Mouse (Mus musculus) urinary bladder, postnatal 4 days (tissue): ENCODE measurements around the gene Gramd1b.
A peak's percentile ranks its signal among the peaks of the same experiment; 100 is the strongest.

Source experiments
- DNase-seq, 2 experiments: peaks; one replicate each; pipeline ENCODE4 v3.0.0; 2021 to 2022; ENCODE audit warnings: low spot score in 2 of 2

Gene Gramd1b

DNA sequence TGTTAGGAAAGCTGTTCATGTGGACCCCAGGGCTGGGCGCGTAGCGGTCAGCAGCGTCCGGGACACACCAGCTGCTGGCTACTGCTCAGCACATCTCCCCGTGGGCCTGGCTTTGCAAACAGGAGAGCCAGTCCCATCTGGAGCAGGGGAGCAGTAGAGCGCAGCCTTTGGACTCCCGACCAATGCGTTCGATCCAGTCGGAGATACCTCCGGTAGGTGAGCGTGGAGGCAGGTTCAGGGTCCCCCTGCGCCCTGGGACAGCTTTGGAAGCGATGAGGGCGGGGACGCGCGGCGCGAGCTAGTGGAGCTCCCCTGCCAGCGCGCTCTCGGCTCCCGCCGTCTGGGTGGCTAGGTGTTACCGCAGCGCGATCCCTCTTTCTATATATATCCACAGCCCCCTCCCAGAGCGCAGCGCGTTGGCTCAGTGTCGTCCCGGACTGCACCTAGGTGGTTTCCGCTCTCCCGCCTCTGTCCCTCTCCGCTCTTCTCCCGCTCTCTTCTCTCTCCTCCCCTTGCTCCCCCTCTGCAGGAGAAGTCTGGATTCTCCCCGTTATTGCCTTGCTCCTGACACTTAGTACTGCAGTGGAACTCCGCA, at the start of gene Gramd1b:
Gene Gramd1b, minus strand, starts transcription at position 357 of the 595 bp plus-strand sequence.
- DNase-seq: peak in 1 of 2 experiments; percentile 17

DNA sequence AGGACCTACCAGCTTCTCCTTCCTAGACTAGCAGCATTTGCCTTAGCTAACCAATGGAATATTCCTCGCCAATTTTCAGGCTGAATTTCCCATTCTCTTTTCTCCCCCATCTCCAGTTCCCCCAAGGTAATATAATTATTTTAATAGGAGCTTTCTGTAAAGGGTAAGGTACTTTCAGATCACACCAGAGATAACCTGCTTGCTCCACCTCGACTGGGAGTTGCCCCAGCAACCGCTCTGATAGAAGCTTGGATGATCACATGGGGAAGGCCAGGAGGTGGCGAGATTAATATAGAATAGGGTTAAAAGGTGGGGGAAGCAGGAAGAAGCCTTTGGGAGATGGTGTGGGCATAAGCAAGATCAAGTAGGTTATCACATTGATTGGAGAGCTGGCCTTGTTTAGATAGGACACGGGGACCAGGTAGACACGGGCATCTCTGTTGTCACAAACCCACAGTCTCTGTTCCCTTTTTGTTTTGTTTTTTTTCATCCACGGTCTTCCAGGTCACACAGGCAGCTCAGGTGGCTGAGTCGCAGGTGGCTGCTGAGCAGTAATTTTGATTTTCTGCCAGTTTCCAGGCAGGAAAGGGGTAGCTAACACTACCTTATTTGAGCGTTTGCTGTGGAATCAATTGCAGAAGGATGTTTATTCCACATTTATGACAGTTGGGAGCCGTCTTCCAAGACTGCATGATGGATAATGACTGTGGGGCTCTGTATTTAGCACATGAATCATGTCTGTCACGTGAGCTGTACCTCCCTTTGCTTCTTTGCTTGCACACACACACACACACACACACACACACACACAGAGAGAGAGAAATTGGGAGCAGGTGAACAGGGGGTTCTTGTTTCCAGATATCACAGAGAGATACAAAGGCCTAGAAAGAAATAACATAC, 47.8 kb upstream of the Gramd1b start:
- no peak for DNase-seq

DNA sequence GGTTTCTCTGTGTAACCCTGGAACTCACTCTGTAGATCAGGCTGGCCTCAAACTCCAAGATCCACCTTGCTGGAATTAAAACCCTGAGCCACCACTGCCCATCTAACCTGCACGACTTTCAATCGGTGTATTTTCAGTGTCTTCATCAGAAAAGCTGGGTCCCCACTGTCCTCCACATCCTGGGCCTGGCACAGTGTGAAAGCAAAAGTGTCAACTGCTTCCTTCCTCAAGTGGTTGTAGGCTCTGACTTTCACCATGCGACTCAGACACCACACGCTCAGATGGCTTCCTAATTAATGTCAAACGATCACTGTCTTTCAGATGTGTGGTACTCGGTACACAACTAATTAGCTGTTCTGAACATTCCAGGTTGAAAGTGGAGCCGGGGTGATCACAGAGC, 45.9 kb upstream of the Gramd1b start:
- no peak for DNase-seq

DNA sequence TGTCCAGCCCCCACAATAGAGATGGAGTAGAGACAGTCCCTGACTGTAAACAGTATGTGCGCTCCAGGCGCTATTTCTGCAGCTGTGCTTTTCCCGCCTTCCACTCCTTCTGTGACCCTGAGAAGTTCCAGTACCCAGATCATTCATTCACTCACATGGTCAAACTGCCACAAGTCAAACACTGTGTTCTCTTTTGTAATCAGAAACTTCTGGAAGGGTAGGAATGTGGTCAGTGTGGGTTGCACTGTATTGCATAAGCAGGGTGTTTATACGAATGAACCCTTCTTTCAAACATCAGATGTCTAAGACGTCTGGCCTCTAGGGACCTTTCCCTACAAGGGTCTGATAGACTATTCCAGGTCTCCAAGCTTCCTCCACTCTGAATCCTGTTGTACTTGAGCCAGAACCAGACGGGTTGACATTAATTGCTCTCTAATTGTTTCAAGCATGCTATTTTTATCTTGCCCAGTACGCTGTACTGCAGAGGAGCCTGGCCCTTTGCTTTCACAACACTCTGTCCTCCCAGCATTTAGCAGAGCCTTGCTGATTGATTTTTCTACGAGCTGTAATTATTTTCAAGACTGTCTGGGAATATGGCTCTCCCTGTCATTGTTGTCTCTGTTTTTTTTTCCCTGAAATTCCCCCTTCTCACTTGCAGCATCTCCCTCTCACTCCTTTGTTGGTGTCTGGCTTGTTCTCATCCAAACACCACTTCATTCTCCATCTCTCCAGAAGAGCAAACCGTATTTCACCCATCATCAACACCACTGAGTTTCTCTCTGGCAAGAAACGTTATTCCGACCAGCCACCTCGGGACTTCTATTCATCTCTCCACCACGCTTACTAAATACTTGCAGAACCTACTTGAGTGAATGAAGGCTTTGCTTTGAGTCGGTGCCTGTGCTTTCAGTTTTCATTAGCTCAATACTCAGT, 44.1 kb upstream of the Gramd1b start:
- DNase-seq: no peak

DNA sequence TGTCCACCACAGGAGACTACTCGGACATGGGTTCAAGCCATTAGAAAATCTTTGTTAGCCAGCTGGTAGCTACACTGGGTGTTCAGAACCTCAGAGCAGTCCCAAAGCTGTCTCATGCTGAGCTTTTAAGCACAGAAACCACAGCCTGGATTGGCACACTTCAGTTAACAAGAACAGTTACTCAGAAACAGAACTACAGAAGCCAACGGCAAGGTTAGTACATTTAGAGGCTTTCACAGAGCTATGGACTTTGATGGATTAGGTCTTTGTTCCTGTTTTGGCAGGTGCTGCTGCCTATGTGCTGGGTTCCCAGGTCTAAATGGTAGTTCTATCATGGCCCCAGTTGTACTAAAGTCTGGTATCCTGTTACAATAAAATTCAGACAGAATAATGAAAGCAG, 40.1 kb upstream of the Gramd1b start:
- no peak for DNase-seq

DNA sequence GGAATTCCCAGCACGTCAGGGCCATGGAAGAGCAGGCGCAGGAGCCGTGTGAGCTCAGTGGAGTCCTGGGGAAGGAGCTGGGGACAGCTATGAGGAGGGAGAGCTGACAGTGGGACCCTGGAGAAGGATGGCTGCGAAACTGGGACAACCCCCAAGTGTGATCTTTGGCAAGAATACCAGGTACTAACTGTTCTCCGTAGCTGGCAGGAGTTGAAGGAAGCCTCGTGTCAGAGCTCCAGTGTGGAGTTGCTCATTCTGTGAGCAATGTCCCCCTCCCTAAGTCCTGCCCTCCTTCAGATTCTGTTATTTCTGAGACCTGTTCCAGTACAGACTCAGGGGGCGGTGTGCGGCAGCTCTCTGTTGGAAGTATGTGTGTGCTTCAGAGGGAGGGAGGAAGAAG, 36.9 kb upstream of the Gramd1b start:
- peak in 1 of 2 experiments; percentile 53 for DNase-seq

DNA sequence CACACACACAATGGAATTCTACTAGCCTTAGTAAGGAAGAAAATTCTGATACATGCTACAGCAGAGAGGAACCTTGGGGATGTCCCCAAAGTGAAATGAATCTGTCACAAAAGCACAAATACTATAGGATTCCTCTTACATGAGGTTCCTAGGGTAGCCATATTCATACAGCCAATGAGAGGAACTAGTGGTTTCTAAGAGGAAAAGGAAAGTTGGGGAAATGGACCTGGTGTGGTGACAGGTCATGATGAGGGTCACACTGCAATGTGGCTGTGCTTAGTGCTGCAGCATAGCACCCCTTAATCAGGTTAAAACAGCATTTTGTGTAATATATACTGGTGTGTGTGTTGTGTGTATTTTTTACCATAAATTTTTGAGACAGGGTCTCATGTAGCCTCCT, 32.6 kb upstream of the Gramd1b start:
- no peak for DNase-seq

DNA sequence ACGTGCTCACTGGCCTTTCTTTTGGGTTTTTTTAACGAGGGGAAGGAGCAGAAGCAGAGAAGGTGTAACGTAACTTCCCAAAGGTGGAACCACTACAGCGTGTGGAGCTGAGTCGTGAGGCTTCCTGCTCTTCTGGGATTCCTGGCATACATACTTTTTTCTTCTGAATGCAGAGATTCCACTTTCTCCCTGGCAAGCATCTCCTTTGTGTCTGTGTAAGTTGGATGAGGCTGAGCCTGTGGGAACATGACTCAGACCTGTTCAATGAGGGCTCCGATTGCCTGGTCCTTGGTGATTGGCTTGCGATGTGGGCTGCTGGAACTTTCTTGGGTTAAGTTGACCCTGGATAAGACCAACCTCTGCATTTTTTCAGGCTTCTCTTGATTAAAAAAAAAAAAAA, 28.5 kb upstream of the Gramd1b start:
- DNase-seq: no peak

DNA sequence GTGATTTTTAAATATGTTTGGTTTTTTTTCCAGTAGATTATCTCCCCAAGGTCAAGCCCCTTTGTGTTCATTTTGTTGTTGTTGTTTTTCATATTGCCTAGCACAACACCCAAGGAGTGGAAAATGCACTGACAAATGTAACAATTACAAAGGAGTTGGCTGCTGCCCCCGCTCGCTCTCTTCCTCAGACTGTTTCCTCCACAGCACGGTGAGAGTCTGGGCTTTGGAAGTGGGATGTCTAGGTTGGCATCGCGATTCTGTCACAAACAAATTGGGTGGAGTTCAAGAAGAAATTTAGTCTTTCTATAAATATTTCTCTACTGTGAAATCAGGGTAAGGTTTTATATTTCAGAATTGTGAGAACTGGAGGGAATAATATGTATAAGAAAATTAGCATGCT, 26.6 kb upstream of the Gramd1b start:
- no peak for DNase-seq

DNA sequence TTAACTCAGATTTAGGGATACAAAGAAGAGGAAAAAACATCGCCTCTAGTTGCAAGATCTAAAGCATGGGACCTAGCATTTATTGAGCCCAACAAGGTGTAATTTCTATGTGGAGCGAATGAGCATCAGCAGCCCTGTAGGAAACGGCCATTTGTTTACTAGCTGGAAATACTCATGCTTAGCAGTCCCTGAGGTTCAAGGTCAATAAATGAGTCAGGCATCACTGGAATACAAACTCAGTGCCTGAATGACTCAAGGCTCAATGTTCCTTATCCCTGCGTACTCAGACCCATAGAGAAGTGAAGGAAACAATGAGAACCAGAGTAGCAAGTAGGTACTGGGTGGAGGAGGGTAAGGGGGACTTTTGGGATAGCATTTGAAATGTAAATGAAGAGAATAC, 25.2 kb upstream of the Gramd1b start:
- DNase-seq: no peak

DNA sequence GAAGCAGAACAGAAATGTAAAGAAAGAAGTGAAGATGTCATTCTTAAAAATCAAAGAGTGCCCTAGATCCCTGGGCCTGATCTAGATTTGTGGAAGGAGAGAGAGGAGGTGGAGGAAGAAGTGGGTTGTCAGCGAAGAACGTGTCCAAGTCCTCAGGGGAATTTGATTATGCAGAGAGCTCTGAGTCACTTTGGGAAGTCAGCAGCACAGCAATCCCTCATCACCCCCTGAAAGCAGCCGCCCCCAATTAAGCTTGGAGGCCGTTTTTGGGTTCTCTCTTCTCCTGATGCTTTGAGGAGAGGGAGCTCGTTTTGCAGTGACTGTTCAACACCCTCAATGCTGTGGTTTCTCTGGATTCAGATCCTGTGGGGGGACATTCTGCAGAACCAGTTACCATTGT, 24.1 kb upstream of the Gramd1b start:
- no peak for DNase-seq

DNA sequence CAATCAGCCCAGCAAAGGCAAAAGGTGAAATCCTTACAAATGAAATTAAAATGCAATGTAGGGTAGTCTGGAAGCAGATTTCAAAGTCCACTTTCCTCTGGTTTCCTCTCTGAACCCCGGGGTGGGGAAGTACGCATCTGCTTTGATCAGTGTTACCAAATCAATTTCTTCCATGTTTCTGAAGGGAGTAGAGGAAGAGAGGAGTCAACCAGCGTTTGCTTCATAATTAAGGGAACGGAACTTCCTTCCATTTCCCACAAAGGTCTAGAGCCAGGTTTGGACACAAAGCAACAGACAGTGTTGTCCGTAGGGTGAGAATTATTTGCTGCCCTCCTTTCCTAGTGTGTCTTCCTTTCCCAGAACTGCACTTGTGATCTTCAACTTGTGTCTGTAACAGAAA, 16.7 kb upstream of the Gramd1b start:
- no peak for DNase-seq

DNA sequence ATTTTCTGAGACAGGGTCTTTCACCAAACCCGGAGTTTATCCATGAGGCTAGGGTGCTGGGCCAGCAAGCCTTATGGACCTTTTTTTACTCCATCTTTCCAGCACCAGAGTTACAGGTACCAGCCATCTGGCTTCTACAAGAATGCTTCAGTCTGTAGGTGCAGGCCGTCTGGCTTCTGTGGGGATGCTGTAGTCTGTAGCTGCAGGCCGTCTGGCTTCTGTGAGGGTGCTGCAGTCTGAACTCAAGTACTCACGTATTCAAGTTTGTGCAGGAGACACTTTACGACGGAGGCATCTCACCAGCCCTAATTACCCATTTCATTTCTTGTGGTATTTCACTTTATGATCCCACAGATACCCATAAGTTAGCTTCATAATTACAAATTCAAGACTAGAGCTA, 14.0 kb upstream of the Gramd1b start:
- DNase-seq: no peak

DNA sequence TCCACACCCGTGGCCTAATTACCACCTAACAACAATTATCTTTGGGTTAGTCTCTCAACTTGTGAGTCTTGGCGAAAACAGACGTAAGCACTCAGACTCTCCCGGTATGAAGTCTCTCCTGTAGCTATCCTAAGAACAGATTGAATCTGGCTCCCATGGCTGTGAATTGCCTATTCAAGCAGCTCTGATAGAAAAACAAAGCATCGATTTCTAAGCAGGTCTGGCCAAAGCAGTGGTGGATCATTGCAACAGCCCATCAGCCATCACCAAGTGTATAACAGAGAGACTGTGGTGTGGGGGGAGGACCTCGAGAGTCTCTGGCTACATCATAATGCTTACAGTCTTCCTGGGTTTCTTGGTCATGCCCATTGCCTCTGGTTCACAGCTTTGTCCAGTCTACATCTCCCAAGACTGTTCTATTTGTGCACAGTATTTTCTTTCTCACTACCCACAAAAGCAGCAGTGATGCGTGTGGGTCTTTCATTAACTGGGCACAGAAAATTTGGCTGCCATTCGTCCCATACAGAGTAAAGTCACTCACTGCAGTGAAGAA, 8.5 kb upstream of the Gramd1b start:
- DNase-seq: no peak

DNA sequence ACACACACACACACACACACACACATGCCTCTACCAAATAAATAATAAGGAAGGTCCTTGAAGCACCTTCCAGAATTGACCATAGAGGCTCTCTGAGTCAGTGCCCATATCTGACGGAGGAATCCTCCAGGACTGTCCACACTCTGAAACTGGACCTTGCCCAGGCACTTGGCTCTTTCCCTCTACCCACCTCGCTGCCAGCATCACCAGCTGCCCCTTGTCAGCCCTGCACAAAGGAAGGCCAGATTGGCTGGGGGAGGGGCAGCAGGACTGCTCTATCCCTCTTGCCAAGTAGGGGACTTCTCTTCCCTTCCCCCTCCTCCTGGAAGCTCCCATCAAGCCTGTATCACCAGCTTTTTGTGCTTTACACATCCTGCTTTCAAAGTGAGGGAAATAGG, 6.5 kb upstream of the Gramd1b start:
- DNase-seq: peak in 1 of 2 experiments; percentile 23

DNA sequence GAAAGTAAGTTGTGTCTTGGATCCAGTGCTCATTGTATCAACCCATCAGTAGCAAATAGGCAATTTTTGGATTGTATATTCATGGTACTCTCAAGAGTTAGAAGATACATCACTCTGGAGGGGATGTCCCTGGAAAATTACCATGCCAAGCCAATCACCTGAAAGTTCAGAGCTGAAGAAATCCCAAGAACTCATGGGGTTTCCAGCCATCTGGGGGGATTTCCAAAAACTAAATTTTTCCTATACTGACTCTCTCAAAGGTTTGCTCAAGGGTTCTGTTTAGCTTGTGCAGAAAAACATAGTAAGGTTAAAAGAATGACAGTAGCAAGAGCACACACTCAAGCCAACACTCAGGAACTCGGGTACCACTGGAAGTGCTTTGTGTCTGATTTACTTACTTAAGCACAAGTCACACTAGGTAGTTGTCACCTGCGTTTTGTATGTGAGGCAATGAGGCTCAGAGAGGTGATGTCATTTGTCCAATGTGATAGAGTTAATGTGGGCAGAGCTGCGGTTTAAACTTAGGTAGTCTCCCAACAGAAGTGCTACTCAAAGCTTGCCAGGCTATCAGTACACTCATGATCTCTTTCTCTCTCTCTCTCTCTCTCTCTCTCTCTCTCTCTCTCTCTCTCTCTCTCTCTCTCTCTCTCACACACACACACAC, 6.0 kb upstream of the Gramd1b start:
- no peak for DNase-seq

DNA sequence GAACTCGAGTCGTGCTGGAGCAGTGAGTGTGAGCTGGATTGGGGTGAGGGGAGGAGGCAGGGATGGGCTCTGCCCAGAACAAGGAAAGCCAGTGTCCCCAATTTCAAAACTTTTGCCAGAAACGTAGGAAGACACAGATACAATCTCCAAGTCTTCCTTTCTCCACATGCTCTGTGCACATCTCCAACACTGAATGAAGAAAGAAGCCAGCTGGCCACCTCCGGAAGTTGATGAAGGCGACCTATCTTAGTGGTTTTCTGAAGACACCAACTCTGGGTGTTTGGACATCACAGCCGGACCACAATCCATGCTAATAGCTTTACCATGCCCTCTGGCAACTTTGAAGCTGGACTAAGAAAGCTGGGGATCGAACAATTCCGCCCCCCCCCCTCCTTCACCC, 647 bp downstream of the Gramd1b start:
- DNase-seq: no peak

DNA sequence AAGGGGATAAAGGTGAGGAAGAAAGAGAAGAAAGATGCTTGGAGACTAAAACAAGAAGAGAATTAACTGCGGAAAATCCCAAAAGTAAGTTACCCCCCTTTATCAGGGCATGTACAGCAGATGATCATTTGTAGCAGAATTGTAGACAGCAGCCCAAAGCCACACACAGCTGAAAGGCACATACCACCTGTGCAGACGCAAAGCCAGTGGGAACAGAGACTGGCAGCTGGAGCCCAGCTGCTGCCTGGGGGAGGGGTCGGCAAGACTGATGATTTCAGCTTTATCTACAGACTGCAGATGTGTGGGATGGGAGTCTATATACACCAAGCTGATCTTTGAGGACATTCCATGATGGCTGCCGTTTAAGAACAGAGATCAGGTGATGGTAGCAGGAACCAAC, 2.5 kb downstream of the Gramd1b start:
- no peak for DNase-seq

DNA sequence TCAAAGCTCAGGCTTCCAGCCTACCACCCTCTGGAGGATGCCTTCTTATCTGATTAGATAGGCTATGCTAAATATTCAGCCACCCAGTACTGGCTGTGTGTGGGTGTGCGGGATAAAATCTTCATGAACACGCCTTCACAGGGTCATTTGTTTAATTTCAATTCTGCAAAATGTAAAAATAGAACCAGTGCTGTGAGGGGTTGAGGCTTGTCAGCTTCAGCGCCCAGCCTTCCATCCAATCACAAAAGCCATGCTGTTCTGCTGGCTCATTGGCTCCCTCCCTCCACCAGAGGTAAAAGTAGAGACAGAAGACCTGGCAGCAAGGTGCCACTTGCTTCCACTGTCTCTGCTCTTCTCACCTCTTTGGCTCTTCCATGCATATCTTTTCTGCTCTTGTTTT, 4.3 kb downstream of the Gramd1b start:
- DNase-seq: no peak

DNA sequence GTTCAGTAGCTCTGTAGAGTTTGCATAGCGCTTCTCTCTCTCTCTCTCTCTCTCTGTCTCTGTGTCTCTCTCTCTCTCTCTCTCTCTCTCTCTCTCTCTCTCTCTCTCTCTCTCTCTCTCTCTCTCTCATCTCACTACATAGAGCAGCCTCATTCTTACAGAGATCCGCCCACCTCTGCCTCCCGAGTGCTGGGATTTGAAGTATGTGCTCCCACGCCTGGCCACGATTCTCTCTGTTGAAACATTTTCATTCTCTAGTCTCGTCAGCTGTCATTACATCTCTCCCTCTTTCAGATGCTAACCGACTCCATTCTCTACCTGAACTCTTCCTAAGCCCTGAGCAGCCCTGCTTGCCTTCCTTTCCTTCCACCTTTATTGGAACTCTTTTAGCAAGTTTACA, 9.0 kb downstream of the Gramd1b start:
- no peak for DNase-seq

DNA sequence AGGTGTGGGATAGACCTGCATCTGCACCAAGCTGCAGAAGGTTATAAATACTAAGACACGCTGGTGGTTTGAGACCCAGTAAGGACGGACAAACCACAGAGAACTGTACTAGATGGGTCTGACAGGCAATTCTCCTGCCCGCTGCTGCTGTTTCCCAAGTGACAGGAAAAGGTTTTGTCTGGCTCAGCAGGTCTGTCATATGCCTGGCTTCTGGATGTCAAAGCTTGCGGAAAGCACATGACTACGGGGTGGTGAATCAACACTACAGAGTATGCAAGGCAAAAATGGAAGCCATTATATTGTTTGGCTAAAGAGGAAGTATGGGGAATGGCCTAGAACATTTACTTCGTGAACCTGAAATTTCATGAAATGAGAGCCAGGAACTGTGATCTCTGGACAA, 10.1 kb downstream of the Gramd1b start:
- no peak for DNase-seq

DNA sequence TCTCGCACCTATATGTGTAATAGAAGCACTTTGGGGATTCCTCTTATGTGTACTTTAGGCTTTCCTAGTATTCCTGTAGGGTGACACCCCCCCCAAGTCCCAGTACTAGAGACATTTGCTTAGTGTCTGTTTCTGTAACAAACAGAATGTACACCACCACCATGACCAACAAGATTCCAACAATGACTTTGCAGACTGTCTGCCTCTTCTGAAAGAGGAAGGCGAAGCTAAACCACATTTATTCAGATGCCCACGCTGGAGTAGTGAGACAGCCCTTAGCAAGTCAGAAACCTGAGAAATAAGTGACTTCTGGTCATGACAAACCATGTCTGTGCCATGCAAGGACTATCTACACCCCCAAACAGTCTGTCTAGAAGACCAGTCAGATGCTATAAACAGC, 11.9 kb downstream of the Gramd1b start:
- DNase-seq: no peak
